Comparison of ENCODE assay signal across 1 mouse cellular context in genomic region chr10:80570871-80571836, GRCm38 (mm10).
TF ChIP-seq lines count a peak whose summit lies in the region.

No protein-coding gene starts in this region.

TF ChIP-seq in ES-E14, 5 proteins besides CTCF, POLR2A, EP300 and RAD21 (continued from another document):
- TF ChIP-seq ZC3H11A (IDR thresholded peaks at IDR 0.05; ENCODE audit: borderline replicate concordance, low read depth, low read length) (no peak), ZNF384 (IDR thresholded peaks at IDR 0.05; ENCODE audit: low read depth, low read length) (no peak), HCFC1 (IDR thresholded peaks at IDR 0.05; ENCODE audit: borderline replicate concordance, insufficient read depth, low read length) (no peak), MAFK (IDR thresholded peaks at IDR 0.05; ENCODE audit: insufficient read depth, low read depth, low read length) (no peak)
TF ChIP-seq in ES-E14: peak in this region for 0.
